Mouse (Mus musculus): ENCODE data around the gene Asb18.

Asb18 gene

DNA sequence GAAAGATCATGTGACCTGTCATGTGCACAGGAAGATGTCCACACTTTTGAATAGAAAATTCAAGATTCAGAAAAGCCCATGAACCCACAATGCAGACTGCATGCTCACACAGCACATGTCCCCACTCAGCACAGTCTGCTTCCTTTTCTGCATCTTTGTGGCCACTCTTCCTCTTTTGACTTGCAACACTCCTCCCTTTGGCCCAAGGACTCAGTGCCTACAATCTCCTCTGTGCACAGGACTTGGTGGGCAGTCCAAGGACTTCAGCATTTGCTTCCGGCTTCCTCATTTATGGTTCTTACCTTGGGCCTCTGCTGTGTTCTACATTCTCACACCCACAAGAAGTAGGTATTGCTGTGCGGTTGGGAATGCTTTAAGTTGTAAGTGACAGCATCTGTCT is 112.2 kb downstream of the Asb18 start:
- no peak for DNase-seq (ENCODE audit: low read depth in 1 of 2, low spot score in 2 of 2)

GRCm38 (mm10) chr1:89901381-89901780 is 113.1 kb downstream of the Asb18 start:
- no peak for DNase-seq (ENCODE audit: low read depth in 1 of 2, low spot score in 2 of 2)

Data from monocyte, adult 2 months (primary cell).